Mouse (Mus musculus) mesoderm, embryonic 11.5 days (tissue): ENCODE measurements around the gene Eif4ebp2.

ENCODE experiments used
- DNase-seq: peaks from one replicate; pipeline ENCODE4 v3.0.0-alpha.2; 2012; ENCODE audit warnings: low read depth, low spot score

Gene Eif4ebp2

DNA sequence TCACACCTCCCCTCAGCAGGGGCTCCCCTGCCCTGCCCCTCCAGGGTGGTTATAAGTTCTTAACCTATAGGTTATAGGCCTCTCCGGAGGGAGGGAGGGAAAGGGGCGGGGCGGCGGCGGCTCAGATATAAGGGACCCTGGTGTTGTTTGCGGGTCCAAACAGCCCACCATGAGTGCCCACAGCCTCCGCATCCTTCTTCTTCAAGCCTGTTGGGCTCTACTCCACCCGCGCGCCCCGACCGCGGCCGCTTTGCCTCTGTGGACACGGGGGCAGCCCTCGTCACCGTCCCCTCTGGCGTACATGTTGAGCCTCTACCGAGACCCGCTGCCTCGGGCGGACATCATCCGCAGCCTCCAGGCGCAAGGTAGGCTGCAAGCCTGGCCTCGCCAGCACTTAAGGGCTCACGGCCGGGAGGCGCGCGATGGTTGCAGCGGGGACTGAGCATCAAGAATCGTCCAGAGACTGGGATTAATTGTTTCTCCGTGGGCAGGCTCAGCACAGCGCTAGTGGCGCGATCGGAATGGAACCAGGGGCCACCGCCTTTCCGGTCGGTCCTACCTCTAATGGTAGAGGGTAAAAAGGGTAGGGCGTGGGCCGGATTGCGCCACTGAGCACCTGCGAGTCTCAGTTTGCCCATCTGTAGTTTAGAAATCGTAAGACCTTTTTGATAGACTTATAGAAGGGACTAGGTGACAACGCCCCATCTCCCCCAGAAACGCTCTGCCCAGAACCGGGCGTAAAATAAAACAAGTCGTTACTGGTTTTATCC is 34.1 kb downstream of the Eif4ebp2 start:
- peak; percentile 38 for DNase-seq

DNA sequence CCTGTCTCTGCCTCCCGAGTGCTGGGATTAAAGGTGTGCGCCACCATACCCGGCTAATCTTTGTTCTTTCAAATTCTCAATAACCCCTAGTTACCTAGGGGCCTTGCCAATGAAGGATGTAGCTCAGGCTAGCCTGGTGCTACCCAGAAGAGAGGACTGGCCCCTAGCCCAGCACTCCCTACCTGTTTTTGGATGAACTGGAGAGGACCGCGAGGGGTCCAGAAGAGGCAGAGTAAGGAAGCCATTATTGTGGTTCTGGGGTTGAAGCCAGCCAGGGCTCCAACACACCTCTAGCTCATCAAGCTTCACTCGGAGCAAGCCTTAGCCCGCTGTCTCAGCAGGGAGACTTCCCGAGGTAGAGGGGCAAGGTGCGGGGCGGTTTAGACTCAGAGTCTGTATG is 34.8 kb downstream of the Eif4ebp2 start, which contains the start of gene Nodal:
Nodal (plus strand) TSS at position 301 of the 400 bp plus-strand sequence.
- no peak for DNase-seq

DNA sequence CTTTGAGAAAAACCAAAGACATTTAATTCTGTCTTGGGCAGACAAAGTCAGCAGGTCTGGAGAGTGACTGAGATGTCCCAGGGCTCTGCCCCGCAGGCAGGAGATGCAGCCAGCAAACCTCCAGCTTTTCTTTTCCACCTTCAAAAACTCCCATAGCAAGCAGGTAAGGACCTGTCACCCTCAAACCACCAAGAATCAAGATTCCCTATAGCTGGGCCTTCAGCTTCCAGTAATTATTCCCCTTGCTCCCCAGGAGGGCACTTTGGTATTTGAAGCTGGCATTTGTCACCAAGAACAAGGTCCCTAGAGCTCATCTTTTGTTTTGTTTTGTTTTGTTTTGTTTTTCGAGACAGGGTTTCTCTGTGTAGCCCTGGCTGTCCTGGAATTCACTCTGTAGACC is 35.4 kb downstream of the Eif4ebp2 start:
- DNase-seq: no peak

DNA sequence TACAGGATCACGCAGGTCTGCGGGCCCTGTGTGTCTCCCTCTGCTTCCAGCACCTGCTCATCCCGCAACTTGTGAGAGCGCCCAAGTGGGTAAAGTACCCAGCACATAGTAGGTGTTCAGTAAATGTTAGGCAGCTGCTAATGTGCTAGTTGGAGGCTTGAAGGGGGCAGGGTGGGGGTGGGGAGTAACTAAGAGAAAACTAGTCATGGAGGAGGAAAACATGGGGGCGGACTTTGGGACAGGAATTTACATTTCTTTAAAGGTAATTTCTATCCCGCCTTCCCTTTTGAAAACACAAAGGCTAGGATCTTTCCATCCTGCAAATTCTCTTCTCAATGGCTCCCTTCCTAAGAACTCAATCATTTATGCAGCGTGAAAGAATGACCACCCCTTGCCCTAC is 35.9 kb downstream of the Eif4ebp2 start:
- no peak for DNase-seq

DNA sequence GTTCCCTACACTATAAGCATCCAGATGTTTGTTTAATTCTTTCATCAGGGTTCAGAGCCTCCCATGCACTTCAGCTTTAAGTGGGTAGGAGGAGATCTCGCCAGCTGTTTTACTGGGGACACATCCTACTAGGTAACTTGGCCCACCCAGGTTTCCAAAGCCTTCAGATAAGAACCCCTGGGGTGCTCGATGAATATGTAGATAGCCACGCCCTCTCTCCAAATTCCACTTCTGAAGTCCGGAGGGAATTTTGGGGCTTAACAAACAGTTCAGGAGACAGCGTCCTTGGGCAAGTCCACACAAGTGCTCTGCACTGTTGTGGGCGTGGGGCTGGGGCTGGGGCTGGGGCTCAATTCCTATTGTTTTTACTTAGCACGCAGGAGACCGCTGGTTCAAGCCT is 36.6 kb downstream of the Eif4ebp2 start:
- no peak for DNase-seq

DNA sequence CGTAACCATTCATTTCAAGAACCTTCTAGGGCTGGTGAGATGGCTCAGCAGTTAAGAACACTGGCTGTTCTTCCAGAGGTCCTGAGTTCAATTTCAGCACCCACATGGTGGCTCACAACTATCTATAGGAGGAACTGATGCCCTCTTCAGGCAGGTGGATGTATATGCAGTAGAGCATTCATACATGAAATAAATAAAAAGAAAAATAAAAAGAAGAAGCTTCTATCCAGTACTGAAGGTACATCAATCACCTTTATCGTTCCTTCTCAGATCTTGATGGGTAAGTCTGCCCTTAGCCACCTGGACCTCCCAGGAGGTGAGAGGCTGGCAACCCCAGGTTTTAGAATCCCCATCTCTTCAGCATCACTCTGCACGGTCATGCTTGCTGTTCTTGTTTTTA is 37.2 kb downstream of the Eif4ebp2 start:
- no peak for DNase-seq

DNA sequence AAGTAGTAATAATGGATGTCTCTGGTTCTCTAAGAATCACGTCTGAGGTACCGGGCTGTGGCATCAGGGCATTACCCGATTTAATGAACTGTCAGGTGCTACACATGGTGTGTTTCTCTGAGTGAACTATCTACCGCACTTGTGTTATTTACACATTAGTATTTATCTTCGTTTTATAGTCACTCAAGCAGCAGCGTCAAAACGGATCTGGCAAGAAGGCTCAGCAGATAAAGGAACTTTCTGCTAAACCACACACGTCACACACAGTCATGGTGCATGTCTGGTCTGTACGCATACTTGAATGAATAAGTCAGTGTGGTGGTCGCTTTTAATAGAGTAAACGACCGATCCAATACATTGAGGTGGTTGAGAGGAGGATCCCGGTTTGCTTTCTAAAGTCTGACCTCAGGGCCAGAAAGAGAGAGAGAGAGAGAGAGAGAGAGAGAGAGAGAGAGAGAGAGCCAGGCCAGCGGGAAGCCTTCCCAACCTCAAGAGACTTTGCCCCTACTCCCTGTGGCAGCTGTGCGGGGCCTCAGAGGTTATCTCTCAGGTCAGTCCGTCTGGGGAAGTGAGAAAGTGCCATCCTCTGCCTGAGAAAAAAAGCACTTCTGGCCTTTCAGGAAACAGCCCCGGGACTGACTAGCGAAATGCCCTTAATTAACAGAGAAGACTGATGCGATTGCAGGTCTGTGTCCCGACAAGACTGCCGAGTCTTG is 39.4 kb downstream of the Eif4ebp2 start:
- no peak for DNase-seq

DNA sequence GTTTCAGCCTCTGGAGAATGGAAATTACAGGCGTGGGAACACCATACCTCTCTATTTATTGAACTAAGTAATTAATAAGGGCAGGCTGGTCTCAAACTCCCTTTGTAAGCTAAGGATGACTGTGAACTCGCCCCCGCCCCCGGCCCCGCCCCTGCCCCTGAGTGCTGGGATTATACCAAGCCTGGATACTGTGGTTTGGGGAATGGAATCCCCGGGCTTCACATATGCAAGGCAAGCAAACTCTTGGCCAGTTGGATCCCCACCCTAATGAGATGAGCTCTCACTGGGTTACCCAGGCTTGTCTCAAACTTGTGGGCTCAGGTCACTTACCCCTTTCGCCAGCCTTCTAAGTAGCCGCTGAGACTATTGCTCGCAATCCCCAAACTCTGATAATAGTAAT is 42.3 kb downstream of the Eif4ebp2 start:
- no peak for DNase-seq

DNA sequence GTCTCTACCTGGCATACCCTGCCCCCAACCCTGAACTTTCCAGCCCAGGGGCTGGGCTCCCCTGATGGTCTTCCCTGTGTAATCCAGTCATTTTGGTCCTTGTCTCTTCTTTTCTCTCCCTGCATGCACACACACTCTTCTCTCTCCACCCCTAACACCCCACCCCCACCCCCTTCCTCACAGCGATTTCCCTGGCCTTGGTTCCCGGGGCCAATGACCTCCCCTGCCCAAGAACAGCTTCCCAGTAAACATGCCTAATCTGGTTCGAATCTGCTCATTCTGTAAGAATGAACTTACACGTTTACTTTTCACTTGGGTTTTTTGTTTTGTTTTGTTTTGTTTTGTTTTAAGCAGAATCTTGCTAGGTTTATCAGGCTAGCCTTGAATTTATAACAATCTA is 42.7 kb downstream of the Eif4ebp2 start:
- no peak for DNase-seq

DNA sequence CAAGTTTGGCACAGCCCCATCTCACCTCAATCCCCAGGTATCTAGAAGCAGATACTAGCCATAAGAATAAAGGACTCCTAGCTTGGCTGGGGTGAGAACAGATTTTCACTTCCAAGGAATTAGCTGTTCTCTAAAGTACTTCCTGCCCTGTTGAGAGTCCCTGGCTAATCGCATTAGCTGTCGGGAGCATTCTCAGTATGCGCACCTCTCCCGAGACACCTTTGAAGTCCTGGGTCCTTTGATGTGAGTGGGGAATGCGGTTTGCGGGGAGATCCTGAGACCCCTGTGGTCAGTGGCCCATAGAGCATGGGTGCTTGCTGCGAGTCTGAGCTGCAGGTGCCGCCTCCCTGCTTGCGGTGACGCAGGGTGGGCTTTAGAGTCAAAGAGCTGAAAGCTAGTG is 46.5 kb downstream of the Eif4ebp2 start:
- DNase-seq: no peak

DNA sequence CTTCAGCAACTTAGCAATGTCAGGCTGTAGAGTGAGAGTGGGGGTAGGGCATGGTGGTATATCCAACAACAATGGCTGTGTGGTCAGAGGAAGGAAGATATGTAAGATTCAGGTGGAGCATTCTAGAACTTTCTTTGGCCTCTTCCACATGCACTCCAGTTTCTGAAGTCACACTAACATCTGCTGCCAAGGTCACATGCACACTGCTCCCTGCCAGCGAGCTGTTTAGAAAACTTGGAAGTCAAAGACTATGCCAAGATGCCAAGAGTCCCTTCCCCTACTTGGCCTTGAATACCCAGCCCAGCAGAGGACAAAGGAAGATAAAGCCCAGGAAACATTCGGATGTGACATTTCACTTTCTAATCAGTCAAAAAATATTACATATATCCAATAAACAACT is 49.5 kb downstream of the Eif4ebp2 start:
- no peak for DNase-seq

DNA sequence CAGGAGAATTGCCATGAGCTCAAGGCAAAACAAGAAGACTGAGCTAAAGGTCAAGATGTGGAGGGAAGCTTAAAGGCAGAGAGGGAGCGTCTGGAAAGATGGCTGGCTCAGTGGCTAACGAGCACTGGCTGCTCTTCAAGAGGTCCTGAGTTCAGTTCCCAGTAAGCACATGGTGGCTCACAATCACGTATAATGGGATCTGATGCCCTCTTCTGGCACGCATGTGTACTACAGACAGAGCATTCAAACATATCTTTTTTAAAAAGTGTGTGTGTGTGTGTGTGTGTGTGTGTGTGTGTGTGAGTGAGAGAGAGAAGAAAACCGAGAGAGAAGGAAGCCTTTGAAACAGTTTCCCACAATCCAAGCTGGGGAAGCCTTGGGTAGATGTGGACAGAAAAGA is 50.0 kb downstream of the Eif4ebp2 start:
- DNase-seq: no peak

DNA sequence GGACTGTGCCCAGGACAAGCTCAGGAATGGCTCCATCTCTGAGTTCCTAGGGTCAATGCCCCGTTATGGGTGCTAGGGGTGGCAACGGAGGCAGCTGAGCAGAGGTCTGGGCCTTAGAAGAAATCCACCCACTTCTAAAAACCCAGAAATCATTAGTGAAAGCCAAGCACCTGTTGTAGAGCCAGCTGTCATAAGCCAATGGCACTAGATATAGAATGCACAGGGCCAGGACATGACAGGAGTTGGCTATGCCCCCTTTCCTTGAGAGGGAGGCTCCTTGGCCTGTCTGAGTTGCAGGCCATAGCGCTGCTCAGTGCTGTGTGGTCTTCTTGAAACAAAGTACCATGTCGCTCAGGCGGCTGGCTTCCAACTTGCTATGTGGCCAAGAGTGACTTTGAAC is 52.1 kb downstream of the Eif4ebp2 start:
- DNase-seq: no peak

DNA sequence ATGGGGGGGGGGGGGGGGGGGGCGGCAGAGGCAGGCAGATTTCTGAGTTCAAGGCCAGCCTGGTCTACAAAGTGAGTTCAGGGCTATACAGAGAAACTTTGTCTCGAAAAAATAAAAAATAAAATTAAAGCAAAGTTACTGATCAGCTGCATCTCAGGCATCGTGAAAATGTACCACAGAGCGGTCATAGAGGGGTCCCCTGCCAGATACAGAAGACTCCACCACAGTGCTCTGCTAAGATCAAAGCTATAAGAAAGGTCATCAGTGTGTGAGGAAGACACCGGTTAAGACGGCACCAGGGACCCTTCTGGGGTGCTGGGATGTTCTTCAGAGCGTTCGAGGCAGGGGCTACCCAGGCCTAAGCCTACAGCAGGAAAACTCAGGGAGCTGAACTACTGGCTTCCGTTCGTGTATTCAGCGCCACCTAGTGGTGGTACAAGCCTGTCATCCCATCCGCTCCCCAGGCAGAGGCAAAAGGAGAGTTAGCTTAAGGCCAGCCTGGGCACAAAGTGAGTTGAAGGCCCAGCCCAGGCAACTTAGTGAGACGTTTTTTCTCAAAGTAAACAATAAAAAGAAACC is 53.2 kb downstream of the Eif4ebp2 start:
- DNase-seq: peak; percentile 87

DNA sequence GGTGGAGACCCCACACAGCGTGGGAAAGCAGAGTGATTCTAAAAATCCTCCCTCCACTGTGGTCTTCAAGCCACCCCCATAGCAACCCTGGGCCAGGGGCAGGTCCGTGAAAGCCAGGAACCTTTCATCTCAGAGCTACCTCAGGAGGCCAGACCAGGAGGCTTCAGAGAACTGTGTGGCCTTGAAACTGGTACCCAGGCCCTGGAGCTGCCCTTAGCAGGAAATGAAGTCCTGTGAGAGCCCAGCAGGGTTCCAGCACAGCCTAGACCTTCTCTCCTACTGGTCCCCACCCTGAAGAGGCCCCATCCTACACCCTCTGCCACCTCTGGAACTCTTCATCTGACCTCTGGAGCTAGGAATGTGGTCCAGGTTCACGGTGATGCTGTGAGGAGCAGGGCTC is 54.3 kb downstream of the Eif4ebp2 start:
- DNase-seq: no peak

DNA sequence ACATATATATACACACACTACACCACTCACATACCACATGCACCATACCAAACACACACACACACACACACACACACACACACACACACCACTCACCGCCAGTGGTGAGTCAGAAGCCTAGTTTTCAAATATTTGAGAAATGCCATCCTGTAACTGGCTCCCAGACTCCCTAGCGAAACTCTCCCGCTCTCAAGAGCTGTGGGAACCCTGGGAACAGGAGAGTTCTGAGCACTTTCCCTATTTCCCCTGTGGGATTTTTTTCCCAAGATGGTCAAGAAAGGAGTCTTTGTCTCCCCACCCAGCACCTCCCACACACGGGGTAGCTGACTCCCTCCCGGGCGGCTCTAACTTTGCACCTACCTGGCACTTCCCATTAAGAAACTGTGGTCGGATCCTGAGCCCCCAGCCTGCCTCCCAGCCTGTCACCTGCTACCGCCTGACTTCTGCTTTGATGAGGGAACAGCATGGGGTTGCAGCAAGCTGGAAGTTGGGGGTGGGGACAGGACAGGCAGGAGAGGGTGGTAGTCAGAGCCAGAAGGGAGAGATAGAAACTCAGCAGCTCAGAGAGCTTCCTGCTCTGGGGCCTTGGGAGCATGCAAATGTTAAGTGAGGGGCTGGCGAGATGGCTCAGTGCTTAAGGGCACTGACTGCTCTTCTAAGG is 57.9 kb downstream of the Eif4ebp2 start:
- DNase-seq: no peak

DNA sequence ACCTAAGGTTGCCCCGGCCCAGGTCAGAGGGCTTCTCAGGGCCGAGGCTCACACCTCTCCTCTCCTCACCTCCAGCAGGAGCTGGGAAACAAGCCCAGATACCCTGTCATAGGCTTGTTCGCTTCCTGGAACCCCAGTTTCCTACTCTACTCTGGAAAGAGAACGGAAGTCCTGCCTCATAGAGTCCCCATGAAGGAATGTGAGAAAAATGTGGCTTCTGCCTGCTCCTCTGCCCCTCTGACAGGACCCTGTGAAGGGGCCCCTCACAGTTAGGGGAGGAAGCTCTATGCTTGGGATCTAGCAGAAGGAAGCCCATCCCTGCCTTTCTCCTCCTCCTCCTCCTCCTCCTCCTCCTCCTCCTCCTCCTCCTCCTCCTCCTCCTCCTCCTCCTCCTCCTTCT is 59.9 kb downstream of the Eif4ebp2 start:
- no peak for DNase-seq

DNA sequence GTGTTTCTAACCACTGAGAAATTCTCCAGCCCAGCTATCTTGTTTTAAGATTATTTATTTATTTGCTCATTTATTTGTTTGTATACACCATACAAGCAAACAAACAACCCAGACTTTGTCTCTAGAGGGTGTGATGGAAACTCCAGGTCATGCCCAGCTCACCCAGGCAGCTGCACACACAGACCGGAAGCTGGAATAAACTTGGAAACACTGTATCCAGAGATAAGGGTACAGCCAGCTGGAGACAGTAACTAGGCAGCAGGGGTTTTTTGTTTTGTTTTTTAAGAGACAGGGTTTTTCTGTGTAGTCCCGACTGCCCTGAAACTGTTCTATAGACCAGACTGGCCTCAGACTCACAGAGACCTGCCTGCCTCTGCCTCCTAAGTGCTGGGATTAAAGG is 62.3 kb downstream of the Eif4ebp2 start:
- DNase-seq: no peak

DNA sequence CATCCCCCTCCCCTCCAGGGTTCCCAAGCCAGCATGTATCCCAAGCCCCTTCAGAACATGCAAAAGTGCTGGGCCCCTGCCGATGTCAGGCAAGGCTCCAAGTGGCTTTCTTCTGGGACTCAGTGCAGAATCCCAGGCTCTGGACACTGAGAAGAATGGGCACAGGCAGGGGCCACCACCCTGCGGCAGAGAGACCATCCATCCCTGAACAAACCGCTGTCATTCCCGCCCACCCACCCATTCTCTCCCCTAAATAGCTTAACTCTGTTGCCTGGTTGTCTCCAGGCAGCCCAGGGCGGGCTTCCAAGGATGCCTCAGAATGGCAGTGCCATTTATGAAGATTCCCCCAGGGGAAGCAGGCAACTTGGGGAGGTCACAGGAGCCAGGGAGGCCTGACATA is 63.4 kb downstream of the Eif4ebp2 start:
- DNase-seq: no peak

DNA sequence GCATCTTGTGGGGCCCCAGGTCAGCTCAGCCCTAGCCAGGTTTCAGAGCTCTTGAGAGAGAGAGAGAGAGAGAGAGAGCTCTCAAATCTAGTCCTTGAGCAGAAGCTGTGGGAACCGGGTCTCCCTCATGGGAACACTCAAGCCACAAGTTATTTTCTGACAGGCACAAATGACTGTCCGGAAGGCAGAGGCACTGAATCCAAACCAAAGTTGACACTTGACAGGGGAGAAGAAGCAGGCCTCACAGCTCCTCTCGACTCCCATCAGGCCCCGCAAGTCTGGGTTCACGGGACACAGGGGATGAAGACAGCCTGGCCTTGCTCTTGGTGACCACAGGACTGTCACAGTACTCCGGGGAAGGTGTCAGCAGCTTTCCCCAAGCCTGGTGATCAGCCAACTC is 66.2 kb downstream of the Eif4ebp2 start:
- no peak for DNase-seq

DNA sequence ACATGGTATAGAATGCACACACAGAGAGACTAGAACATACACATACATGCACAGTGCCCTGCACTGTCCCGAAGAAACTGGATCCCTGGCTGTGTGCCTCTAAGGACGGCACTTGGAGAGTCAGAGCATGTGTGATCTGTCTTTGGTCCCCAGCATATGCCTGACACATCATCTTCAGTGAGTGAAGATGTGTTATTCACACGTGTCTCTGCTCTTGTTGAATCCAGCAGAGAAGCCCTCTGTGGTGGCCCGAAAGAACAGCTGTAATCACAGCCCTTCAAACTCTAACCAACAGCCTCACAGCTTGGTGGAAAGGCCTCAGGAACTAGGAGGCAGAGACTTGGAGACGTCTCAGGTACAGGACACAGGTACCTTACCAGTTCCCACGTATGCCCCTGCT is 67.3 kb downstream of the Eif4ebp2 start:
- no peak for DNase-seq

DNA sequence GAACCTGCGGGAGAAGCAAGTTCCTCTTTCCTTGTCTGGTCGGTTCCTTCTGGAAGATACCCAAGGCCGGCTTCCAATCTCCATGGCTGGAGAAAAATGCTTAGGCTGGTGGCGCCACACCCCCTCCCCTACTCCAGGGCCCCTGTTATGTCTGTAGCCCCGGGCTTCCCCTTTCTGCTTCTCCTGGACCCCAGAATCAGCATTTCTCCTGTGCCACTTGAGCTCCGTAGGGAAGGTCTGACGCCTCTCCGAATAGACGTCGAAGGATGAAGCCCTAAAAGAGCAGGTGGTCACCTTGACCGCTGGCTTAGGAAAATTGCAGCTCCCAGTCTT is 68.8 kb downstream of the Eif4ebp2 start:
- no peak for DNase-seq
